Mouse (Mus musculus) E14TG2a.4 (cell line): ENCODE results near the gene Phkg1.

ENCODE experiments used
- CTCF ChIP-seq: conservative IDR thresholded peaks from 2 replicates; pipeline ENCODE4 v1.5.1; 2014; ENCODE audit warnings: low read length
- NANOG ChIP-seq: IDR thresholded peaks from 2 replicates; pipeline ENCODE4 v1.6.1; 2014; ENCODE audit warnings: borderline replicate concordance, low read length, mixed read lengths
- POU5F1 ChIP-seq: IDR thresholded peaks from 2 replicates; pipeline ENCODE4 v1.6.1; 2014; ENCODE audit warnings: low read length, borderline replicate concordance

DNA sequence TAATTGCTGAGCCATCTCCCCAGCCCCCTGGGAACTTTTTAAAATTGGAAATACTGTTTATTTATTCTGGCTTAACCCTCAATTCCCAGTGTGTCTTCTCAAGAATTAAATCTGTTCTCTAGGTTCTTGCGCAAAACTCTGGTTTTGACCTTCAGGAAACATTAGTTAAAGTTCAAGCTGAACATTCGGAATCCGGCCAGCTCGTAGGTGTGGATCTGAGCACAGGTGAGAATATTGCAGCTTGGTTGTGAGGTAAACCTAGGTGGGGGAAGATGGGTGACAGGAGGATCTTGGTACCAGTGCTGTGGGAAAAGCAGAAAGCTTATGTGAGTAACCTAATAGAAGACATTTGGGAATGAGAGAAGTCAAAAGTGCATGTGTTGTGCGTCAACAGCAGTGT is 53.5 kb downstream of the Phkg1 start:
- TF ChIP-seq CTCF (no peak), NANOG (no peak), POU5F1 (no peak)
